Mouse (Mus musculus) ES-E14 (cell line): ENCODE data around the gene Ccdc38.

Source experiments
- CHD2 ChIP-seq: IDR thresholded peaks from 2 replicates; pipeline ENCODE4 v1.6.1; 2014; ENCODE audit warnings: mild to moderate bottlenecking, low read depth, low read length, inconsistent platforms
- MAFK ChIP-seq: IDR thresholded peaks from 2 replicates; pipeline ENCODE4 v1.6.1; 2014; ENCODE audit warnings: mild to moderate bottlenecking, low read depth, low read length, inconsistent platforms; ENCODE audit not compliant: insufficient read depth
- ZC3H11A ChIP-seq: IDR thresholded peaks from 2 replicates; pipeline ENCODE4 v1.6.1; 2012; ENCODE audit warnings: low read depth, mild to moderate bottlenecking, inconsistent platforms, low read length, borderline replicate concordance

DNA sequence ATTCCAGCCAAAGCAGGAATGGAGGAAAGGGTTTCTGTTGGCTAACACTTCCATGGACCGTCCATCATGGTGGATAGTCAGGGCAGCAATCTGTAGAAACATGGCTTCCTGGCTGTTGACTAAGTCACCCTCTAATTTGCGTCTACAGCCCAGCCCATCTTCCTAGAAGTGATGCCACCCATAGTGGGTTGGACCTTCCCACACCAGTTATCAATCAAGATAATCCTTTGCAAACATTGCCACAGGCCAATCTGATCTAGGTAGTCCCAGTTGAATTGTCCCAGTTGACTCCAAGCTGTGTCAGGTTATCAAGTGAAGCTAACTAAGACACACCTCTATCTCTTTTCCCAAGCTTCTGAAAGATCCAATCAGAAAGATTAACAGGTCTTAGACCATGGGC, 21.8 kb upstream of the Ccdc38 start:
- TF ChIP-seq ZC3H11A = no peak
- no peak for TF ChIP-seq MAFK
- no peak for TF ChIP-seq CHD2
